Mouse (Mus musculus): Measurements from ENCODE around the gene Nlrp10.

- no peak for TF ChIP-seq POLR2A (IDR thresholded peaks at IDR 0.05; ENCODE audit: control insufficient read depth, extremely low read depth, insufficient read depth, low read length, poor library complexity)
- TF ChIP-seq CTCF (IDR thresholded peaks at IDR 0.05; ENCODE audit: borderline replicate concordance, control insufficient read depth, extremely low read depth, insufficient read depth, low read length, poor library complexity) = no peak
These were observed 11.5 kb upstream of the Nlrp10 start for GRCm38 (mm10) chr7:108941466-108941865.
